Mouse (Mus musculus): Measurements from ENCODE around the gene Tnrc18. TPM values are rescaled to one million over a fixed set of nuclear protein-coding genes. Genes with fewer than 3 reads are reported as not detected.

The Tnrc18 gene
- total RNA-seq, 2 experiments from 2014 or later, result 0.85 to 8.8 TPM

DNA sequence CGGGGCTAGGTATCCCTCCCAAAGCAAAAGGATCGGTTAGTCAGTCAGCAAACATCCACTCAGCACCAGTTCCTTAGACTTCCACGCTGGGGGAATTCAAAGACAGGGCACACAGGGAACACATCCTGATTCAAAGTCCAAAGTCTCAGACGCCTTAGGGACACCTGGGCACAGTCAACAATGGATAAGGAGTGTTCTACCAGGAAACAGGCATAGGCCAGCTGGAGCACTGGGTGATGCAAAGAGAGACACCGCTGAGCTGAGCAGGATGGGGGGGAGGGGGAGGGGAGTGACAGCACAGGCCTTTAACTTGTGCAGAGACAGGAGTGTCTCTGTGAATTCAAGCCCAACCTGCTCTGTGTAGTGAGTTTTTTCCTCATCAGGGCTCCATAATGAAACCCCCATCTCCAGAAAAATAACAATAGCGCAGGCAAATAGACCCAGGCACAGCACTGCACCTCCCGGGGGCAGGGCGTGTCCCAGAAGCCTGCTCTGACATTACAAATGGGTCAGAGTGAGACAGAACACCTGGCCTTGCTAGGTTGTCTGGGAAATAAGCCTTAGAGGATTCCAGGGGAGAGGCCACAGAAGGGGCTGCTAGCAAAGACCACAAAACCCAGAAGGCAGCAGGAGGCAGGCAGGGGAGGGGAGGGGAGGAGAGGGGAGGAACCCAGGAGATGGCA lies 34.9 kb downstream of the Tnrc18 start:
- no peak for ATAC-seq (replicated peaks; ENCODE audit: low FRiP score, low TSS enrichment, poor library complexity, severe bottlenecking)

DNA sequence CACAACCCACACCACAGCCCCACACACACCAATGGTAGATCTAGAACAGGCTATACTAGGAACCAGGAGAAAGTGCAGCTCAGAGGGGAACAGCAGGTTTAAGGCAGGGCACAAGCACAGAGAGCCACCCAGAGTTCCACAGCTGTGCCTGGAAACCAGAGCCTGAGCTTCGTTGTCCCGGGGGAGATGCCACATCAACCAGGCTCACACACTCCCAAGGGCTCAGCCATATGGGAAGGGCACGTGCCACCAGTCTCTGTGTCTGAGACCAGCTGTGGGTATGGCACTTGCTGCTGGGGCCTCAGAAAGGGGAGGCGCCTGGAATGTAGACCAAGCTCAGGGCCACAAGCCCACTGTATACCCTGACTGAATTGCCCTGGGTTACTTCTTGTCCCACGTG lies 36.9 kb downstream of the Tnrc18 start:
- ATAC-seq (replicated peaks; ENCODE audit: low FRiP score, low TSS enrichment, poor library complexity, severe bottlenecking), result no peak

DNA sequence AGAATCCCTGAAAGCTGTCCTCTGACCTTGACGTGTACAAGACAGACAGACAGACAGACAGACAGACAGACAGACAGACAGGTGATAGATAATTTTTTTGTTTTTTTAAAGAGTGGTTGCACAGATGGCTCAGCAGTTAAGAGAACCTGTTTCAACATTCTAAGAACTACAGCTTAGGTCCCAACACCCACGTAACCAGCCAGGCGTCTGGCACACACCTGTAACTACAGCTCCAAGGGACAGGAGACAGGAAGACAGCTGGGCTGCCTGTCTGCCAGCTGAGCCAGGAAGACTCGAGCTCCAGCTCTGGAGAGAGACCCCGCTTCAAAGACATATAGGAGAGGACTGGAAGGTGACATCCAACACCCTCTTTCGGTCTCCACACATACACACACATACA lies 38.6 kb downstream of the Tnrc18 start:
- no peak for ATAC-seq (replicated peaks; ENCODE audit: low FRiP score, low TSS enrichment, poor library complexity, severe bottlenecking)

DNA sequence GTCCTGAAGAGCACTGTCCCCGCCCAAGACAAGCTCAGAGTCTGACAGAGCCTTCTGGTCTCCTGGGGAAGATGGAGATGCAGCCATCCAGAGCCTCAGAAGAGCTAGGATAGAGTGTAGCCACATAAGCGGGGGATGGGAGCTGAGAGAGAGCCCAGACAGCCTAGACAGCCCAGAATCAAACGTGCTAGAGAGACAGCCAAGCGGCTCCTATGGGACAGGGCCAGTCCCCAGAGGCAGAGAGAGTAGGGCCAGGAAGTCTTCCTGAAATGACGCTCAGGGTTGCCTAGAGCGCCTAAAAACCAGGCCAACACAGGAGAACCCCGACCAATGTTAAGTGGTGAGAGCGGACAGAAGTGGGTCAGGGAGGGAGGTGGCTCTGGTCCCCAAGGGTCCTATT lies 39.3 kb downstream of the Tnrc18 start:
- ATAC-seq (replicated peaks; ENCODE audit: low FRiP score, low TSS enrichment, poor library complexity, severe bottlenecking), result no peak

DNA sequence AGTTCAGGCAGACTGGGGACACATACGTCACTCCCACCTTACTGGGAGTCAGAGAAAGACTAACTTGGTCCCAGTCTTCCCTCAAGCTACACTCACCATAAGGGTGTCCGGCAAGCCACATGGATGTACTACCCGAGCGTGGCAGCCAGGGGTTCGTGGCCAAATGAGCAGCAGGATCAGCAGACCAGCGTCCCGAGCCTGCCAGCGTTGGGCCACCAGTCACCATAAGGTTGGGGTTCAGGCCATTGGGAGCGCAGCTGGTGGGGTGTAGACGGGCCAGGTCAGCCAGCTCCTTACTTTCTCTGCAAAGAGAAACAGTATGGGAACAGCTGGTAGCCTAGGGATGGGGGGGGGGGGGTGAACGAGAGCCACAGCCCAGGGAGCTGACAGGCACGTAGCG lies 41.4 kb downstream of the Tnrc18 start:
- ATAC-seq (replicated peaks; ENCODE audit: low FRiP score, low TSS enrichment, poor library complexity, severe bottlenecking), result no peak

DNA sequence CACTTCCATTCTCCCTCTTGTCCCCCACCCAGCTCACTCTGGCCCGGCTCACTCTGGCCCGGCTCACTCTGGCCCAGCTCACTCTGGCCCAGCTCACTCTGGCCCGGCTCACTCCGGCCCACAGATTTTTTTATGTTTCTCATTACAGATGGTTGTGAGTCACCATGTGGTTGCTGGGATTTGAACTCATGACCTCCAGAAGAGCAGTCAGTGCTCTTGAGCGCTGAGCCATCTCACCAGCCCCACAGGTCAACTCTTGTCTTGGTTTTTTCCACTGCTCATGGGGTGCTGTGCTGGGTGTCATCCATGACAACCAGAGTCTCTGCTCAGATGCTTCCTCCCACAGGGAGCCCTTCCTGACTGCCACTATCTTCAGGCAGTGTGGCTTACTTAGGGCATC lies 42.7 kb downstream of the Tnrc18 start:
- no peak for ATAC-seq (replicated peaks; ENCODE audit: low FRiP score, low TSS enrichment, poor library complexity, severe bottlenecking)

DNA sequence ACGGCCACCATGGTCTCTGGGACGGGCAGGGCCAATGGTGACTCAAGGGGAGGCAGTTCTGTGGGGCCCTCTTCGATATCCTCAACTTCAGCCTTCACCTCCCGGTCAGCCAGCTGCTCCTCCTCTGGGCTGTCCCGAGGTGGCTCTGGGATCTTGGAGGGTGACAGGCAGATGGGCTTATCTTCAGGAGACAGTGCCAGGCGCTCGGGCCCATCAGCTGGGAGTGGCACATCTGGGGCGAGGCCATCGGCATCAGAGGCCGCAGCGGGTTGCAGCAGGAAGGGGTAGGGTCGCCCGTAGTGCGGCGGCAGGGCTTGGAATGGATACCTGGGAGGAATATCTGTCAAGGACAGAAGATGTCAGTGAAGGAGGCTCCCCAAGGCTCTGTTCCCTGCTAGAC lies 45.5 kb downstream of the Tnrc18 start:
- peak; percentile 51; the same call in 1 of the 2 replicates for ATAC-seq (replicated peaks; ENCODE audit: low FRiP score, low TSS enrichment, poor library complexity, severe bottlenecking)

DNA sequence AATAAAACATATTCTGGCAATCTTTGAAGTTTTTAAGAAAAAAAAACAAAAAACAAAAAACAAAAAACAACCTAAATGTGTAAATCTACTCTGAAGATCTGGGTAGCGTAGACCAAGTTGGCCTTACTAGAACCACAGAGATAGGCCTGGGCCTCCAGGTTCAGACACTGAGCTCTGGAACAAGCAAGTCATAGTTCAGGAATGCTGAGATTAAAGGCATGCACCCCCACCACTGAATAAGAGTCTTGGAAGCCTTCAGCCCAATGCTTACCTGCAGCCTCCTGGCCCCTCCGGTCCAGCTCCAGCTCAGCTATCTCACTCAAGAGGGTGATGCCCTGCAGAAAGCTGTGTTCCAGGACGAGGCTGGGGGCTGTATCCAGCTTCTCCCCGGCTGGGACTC lies 46.4 kb downstream of the Tnrc18 start:
- ATAC-seq (replicated peaks; ENCODE audit: low FRiP score, low TSS enrichment, poor library complexity, severe bottlenecking), result no peak

DNA sequence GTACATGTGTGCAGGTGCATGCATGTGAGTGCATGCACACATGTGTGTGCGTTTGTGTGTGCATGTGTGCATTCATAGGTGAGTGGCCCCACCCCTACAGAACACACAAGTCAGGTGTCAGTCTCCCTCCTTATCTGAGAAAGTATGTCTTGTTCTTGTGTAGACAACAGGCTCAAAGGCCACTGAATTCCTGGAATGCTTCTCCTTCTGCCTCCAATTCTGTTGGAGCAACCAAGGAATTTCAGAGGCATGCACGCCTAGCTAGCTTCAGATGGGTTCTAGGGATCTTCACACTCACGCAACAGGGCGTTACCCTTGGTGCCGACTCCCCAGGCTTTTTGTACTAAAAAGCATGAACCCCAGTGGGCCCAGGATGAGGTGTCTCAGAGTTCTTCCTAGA lies 47.8 kb downstream of the Tnrc18 start:
- ATAC-seq (replicated peaks; ENCODE audit: low FRiP score, low TSS enrichment, poor library complexity, severe bottlenecking), result no peak

DNA sequence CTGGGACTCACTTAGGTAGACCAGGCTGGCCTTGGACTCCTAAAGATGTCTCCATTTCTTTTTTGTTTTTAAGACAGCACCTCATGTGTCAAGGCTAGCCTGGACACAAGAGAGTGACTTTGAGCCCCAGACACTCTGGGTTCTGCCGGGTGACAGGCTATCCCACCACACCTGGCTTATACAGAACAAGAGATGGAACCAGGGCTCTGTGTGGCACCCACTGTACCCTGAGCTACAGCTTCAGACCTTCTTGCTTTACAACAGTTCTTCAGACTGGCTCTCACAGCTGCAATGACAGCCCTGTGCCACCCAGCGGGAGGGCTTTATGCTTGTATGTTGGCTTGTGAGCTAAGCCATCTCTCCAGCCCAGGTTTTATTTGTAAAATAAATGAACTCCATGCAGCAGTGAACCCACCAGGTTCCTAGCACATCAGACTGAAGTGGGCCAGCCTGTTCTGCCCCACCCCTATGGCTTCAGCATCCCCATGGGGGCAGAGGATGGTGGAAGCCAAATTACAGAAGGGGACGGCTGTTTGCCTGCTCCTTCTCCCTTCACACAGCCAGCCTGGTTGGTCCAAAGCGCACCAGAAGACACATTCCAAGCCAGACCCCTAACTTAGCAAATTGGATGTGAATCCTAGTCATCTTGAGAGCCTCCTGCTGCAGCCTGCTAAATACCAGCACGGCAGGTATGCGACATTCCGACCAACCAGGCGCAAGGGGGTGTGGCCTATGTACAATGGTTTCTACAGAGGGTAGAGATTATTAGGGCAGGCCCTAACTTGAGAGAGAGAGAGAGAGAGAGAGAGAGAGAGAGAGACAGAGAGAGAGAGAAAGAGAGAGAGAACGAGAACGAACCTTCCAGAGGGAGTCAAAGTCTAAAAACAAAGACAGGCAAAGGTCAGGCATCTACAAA lies 48.9 kb downstream of the Tnrc18 start:
- no peak for ATAC-seq (replicated peaks; ENCODE audit: low FRiP score, low TSS enrichment, poor library complexity, severe bottlenecking)

DNA sequence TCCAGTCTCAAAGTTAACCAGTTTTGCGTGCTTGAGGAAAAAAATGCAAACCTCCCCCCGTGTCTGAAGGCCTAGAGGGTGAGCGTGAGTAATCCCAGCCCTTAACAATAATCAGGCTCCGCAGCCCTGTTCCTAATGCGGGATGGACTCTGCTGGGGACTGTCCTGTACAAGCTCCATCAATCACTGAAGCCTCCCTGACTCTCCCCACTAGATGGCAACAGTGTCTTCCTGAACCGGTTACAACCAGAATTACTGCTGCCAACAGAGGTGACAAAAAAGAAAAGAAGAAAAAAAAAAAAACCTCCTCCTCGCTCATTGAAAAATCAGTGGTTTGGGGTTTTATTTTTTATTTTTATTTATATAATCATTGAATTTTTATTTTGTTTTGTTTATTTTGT lies 49.5 kb downstream of the Tnrc18 start:
- peak; percentile 76 for ATAC-seq (replicated peaks; ENCODE audit: low FRiP score, low TSS enrichment, poor library complexity, severe bottlenecking)

DNA sequence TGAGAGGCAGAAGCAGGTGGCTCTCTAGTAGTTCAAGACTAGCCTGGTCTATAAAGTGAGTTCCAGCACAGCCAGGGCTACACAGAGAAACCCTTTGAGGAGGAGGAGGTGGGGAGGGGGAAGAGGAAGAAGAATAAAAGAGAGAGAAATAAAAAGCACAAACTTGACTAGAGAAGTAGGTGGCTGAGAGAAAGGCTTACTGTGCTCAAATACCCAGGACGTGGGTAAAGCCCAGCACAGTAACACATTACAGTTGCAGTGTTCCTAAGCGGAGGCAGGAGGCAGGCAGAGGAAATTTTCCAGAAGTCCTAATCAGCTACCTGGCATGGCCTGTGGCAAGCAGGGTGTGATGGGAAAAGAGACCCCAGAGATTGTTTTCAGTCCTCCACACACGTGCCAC lies 50.8 kb downstream of the Tnrc18 start:
- no peak for ATAC-seq (replicated peaks; ENCODE audit: low FRiP score, low TSS enrichment, poor library complexity, severe bottlenecking)

DNA sequence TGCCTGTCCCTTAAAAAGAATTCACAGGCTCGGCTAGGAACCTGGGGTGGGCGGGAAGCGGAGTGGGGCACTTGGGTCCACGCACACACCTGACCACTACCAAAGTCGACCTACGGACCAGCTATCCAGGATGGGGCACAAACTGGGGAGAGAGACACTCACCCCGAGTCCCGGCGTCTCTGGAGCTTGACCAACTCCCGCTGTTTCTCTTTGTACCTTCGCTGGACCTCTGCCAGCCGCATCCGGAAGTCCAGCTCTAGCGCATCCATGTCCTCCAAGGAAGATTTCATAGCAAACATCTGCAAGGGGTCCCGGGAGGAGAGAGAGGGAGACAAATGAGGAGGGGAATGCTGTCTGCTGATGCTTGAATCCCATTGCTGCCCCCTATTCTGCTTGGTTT lies 52.6 kb downstream of the Tnrc18 start:
- no peak for ATAC-seq (replicated peaks; ENCODE audit: low FRiP score, low TSS enrichment, poor library complexity, severe bottlenecking)

DNA sequence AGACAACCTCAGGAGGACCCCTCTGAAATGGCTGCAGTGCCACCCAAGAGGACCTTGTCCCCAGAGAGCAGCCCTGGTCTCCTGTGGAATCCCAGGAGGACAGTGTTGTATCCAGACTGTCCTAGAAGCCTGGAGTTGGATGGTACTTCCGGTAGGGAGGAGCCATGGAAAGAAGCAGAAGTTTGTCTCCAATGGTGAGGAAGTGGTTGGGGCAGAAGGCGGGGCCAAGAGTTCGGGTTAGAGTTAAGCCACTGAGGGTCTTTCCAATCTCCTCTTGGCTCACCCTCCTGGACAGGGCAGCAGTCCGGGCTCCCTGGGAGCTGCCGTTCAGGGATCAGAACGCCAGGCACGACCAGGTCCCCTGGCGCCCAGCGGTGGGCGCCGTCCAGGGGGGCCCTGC lies 53.2 kb downstream of the Tnrc18 start:
- ATAC-seq (replicated peaks; ENCODE audit: low FRiP score, low TSS enrichment, poor library complexity, severe bottlenecking), result no peak

DNA sequence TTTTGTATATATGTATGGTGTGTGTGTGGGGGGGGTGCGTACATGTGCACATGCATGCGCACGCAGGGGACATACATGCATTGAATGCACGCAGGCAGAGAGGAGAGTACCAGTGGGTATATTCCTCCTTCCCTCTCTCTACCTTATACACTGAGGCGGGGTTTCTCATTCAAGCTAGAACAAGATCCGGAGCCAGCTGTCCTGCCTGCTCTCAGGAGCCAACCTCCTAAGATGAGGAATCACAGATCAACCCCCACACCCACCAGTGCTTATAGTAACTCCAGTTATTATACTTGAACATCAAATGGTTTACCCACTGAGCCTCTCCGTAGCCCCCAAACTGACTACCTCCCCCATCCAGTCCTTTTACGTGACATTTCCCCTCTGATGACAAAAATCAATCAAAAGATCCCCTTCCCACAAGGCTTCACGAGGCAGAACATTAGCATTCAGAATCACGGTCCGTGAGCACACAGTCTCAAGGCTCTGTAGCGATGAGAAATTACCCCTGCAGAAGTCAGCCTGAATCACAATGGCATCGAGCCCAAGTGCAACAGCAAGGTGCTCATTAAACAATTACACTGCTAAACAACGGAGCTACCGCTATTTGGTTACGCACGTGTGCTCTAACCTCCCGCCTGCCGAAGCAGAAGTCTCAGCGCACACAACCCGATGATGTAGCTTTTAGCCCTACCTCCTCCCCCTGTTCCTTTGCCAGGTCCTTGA lies 55.2 kb downstream of the Tnrc18 start:
- no peak for ATAC-seq (replicated peaks; ENCODE audit: low FRiP score, low TSS enrichment, poor library complexity, severe bottlenecking)

DNA sequence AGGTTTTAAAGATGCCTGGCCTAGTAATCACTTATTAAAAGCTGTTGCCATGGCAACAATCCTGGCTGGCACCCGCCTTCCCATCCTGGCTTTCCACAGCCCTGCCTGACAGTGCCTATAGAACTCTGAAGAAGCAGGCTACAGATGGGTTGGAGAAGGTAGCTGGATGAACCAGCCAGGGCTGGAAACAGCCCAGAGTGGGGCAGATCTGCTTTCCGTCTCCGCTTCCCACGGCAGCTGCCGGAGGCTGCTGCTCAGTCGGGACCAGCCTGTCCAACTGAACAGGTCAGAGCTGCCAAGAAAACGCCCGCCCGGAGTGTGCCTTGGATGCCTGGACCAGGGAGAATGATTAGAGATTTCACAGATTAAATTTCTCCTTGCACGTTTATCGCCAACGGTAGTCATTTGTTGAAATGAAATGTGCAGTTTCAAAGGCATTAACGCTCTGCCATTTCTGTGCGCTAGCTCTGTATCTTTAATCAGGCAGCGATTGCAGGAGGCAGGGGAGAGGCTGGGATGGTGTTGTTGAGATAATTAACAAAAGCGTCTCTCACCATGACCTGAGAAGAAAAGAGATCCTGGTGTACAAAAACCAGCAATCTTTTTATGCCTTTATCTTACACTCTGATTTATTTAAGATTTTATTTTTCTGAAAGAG lies 56.0 kb downstream of the Tnrc18 start:
- no peak for ATAC-seq (replicated peaks; ENCODE audit: low FRiP score, low TSS enrichment, poor library complexity, severe bottlenecking)

DNA sequence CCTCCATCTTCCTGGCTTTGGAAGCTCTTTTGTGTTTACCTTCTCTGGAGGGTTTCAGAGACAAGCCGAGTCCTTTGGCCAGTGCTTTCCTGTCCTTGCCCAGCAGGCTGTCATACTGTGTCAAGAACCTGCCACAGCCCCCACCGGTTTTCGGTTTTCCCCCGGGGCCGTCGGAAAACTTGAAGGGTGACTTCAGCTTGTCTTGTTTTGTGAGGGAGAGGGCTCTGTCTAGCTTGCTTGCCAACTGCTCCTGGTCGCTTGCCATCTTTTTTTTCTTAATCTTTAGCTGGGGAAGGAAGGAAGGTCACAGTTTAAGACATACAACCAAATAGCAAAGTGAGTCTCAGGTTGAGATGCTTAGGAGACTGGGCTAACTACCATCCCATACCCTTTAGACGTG lies 57.7 kb downstream of the Tnrc18 start:
- ATAC-seq (replicated peaks; ENCODE audit: low FRiP score, low TSS enrichment, poor library complexity, severe bottlenecking), result no peak

DNA sequence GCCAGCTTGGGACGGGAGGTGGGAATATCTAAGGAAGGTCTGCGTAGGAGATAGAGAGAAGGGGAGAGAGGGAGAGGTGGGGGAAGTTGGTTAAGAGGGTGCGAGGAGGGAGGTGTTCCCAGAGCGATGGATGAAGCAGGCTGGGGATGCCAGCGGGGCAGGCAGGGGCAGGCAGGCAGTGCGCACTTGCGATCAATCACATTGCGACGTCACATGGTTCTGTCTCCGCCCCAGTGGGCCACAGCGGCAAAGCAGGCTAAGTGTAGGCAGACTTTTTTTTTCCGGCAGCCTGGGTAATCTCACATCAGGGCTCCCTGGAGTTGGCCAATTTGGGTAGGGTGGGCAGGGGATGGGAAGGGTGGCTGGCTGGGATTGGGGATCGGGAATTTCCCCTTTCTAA lies 65.2 kb downstream of the Tnrc18 start:
- no peak for ATAC-seq (replicated peaks; ENCODE audit: low FRiP score, low TSS enrichment, poor library complexity, severe bottlenecking)

DNA sequence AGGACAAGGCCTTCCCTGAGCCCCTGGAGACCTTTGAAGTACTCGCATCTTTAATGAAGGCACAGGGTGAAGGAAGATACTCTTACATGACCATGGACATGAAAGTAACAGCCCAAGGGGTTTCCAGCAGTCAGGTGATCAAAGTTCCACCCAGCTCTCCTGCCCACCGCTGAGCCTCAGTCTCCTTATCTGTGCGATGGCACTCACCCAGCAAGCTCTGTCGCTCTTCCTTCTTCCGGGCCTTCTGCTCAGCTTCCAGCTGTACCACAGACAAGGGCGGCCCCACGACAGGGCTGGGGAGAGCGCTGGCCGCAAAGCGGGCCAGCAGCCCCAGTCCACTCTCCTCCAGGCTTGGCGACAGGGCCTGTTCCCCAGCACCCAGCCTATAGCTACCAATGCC lies 67.3 kb downstream of the Tnrc18 start:
- ATAC-seq (replicated peaks; ENCODE audit: low FRiP score, low TSS enrichment, poor library complexity, severe bottlenecking), result peak; percentile 57; the same call in 1 of the 2 replicates

All from megakaryocyte-erythroid progenitor cell, adult 5-6 weeks (primary cell).